Comparison of ENCODE assay signal across 12 mouse cellular contexts in the genomic region with DNA sequence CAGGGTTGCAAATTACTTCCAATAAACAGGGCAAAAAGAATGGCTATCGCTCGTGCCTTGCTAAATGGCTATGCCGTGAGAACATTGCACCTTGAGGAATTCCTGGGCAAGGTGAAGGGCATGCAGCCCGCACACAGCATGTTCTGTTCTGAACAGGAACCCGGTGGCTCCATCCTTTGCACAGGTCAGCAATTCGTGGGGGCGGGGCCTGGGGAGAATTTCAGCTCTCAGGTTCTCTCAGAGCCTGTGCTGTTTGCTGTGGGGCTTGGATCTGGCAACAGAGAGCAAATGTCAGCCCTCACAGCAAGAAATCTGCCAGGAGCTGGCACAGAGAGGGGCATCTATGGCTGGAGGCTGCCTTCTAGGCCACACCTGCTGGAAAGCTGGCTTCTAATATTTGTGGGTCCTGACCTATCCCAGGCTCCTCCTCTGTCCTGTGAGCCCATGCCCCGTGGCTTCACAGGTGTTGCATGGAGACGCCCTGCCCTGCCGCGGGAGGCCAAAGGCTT. TPM values are rescaled to one million over a fixed set of nuclear protein-coding genes. Genes with fewer than 3 reads are reported as not detected.
DNase-seq lines count a peak whose midpoint lies in the region; ATAC-seq and TF ChIP-seq lines count a peak whose summit lies in the region.
"Had no signal": no experiment of that assay in that cellular context is flagged by ENCODE, and none has a peak within 500 bp of the region (broad histone marks: within the 10 kb centered on the region; RNA-seq: fewer than 3 reads in every experiment).

No protein-coding gene starts in this region.

- ATAC-seq in kidney, embryonic 14.5 days (ENCODE audit: low FRiP score, low TSS enrichment) = no peak
- no peak for ATAC-seq in hindbrain, embryonic 14.5 days (ENCODE audit: low FRiP score)
- ATAC-seq: forebrain, embryonic 14.5 days had no signal

- no peak overlapping the region for H3K9ac ChIP-seq in kidney, embryonic 14.5 days (ENCODE audit: low read depth, low read length)
- H3K9ac ChIP-seq in hindbrain, embryonic 14.5 days = no peak overlapping the region
- H3K9ac ChIP-seq: heart, embryonic 12.5 days; liver, embryonic 14.5 days had no signal

- H3K4me2 ChIP-seq in kidney, embryonic 14.5 days (replicated peaks; ENCODE audit: low read depth, low read length) = no peak overlapping the region
- H3K4me2 ChIP-seq in hindbrain, embryonic 14.5 days (replicated peaks) = no peak overlapping the region
- H3K4me2 ChIP-seq: heart, embryonic 12.5 days had no signal

- peak; percentile 93 for DNase-seq in kidney, adult 11 months
- peak; percentile 47 to 56 for DNase-seq in cerebellum, adult 2 months
- DNase-seq in kidney, adult 18-20 months = peak; percentile 90
- DNase-seq in lung, postnatal 36 days = peak; percentile 43
- DNase-seq in yolk sac, embryonic 10.5 days (ENCODE audit: low spot score) = no peak
- DNase-seq in urinary bladder, postnatal 25 days (ENCODE audit: low spot score) = no peak
- no peak for DNase-seq in hindbrain, embryonic 14.5 days (ENCODE audit: low spot score)
- DNase-seq: thymus, adult 2 months had no signal

- WGBS in kidney, embryonic 14.5 days = 41% methylated on average over 11 of the region's 11 CpGs
- WGBS in cerebellum, adult 2 months = 23% methylated on average over 11 of the region's 11 CpGs
- 69% methylated on average over 11 of the region's 11 CpGs for WGBS in hindbrain, embryonic 14.5 days

- H3K4me3 ChIP-seq in kidney, embryonic 14.5 days (ENCODE audit: low read length) = no peak overlapping the region
- no peak overlapping the region for H3K4me3 ChIP-seq in cerebellum, adult 2 months (replicated peaks; ENCODE audit: insufficient read depth, low read depth, low read length)
- H3K4me3 ChIP-seq in hindbrain, embryonic 14.5 days (replicated peaks; ENCODE audit: low read length) = no peak overlapping the region
- H3K4me3 ChIP-seq: heart, embryonic 12.5 days had no signal

- H3K27ac ChIP-seq in kidney, embryonic 14.5 days (ENCODE audit: low read depth, low read length) = no peak overlapping the region
- H3K27ac ChIP-seq in cerebellum, adult 2 months (ENCODE audit: insufficient read depth, low read length) = no peak overlapping the region
- no peak overlapping the region for H3K27ac ChIP-seq in hindbrain, embryonic 14.5 days
- H3K27ac ChIP-seq: liver, embryonic 14.5 days had no signal

- no peaks in the 10 kb centered on the region for H3K9me3 ChIP-seq in kidney, embryonic 14.5 days (ENCODE audit: control insufficient read depth, low read length)
- no peaks in the 10 kb centered on the region for H3K9me3 ChIP-seq in hindbrain, embryonic 14.5 days (ENCODE audit: control insufficient read depth, low read length)

- no peaks in the 10 kb centered on the region for H3K27me3 ChIP-seq in kidney, embryonic 14.5 days (ENCODE audit: control insufficient read depth, insufficient read depth, low read length)
- no peaks in the 10 kb centered on the region for H3K27me3 ChIP-seq in cerebellum, adult 2 months (ENCODE audit: control insufficient read depth, insufficient read depth, low read length)
- H3K27me3 ChIP-seq in hindbrain, embryonic 14.5 days (ENCODE audit: control insufficient read depth, insufficient read depth, low read length) = no peaks in the 10 kb centered on the region
- H3K27me3 ChIP-seq: heart, embryonic 12.5 days had no signal

- no peak for TF ChIP-seq CTCF in cerebellum, adult 2 months (IDR thresholded peaks at IDR 0.05; ENCODE audit: borderline replicate concordance, insufficient read depth, low read depth, low read length)

- peaks cover 15% of the 10 kb centered on the region; the same call in 1 of the 2 replicates for H3K4me1 ChIP-seq in kidney, embryonic 14.5 days (ENCODE audit: control insufficient read depth, insufficient read depth, low read length)
- H3K4me1 ChIP-seq in cerebellum, adult 2 months (ENCODE audit: control insufficient read depth, insufficient read depth, low read length) = peaks cover 12% of the 10 kb centered on the region
- no peaks in the 10 kb centered on the region for H3K4me1 ChIP-seq in hindbrain, embryonic 14.5 days (replicated peaks; ENCODE audit: control insufficient read depth, insufficient read depth, low read length)

- no peak for TF ChIP-seq POLR2A in cerebellum, adult 2 months (IDR thresholded peaks at IDR 0.05; ENCODE audit: borderline replicate concordance, insufficient read depth, low read length)

- no peaks in the 10 kb centered on the region for H3K36me3 ChIP-seq in kidney, embryonic 14.5 days (ENCODE audit: control insufficient read depth, insufficient read depth, low read length)
- H3K36me3 ChIP-seq in hindbrain, embryonic 14.5 days (replicated peaks; ENCODE audit: control insufficient read depth, insufficient read depth) = no peaks in the 10 kb centered on the region
- H3K36me3 ChIP-seq: heart, embryonic 12.5 days had no signal

RNA-seq across cellular contexts. Expression of gene Gadd45g, which starts 19.7 kb away (rescaled TPM):
- polyA plus RNA-seq in kidney, embryonic 14.5 days (2014; fragmentation: Nextera tagmentation; extraction: Ambion mirVana) = 26.6 and 29.0 TPM in 2 replicates
- 50.3 and 57.4 TPM in 2 replicates for polyA plus RNA-seq in cerebellum, adult 2 months (2012; rRNA removed)
- 38.4 and 43.6 TPM in 2 replicates for polyA plus RNA-seq in hindbrain, embryonic 14.5 days (2014; fragmentation: Nextera tagmentation; extraction: Ambion mirVana)

Comparison
In these comparisons a context has a peak if more than half of its experiments do, and no peak if none do; other contexts are left out.
1. DNase-seq: peak in kidney, adult 11 months (single experiment), cerebellum, adult 2 months (2 of 2), kidney, adult 18-20 months (single experiment) and lung, postnatal 36 days (single experiment); none in yolk sac, embryonic 10.5 days (single experiment), urinary bladder, postnatal 25 days (single experiment) and hindbrain, embryonic 14.5 days (single experiment).